In genomic region chr8:34679565-34680291, GRCm38 (mm10) we compare ENCODE assay signal across 8 mouse cellular contexts.
DNase-seq lines count a peak whose midpoint lies in the region; ATAC-seq and TF ChIP-seq lines count a peak whose summit lies in the region.

No protein-coding gene starts in this region.

- peak; percentile 90 for DNase-seq in heart, adult 11 months
- no peak for DNase-seq in heart, postnatal 25 days (ENCODE audit: low spot score)
- DNase-seq in embryonic facial prominence, embryonic 10.5 days (ENCODE audit: low spot score): peak; percentile 64
- peak; percentile 65 to 73 for DNase-seq in right cerebral cortex, adult 2 months (ENCODE audit: low spot score in 2 of 2)
- no peak for DNase-seq in thymus, adult 2 months

- H3K27ac ChIP-seq in embryonic facial prominence, embryonic 10.5 days (replicated peaks): peak overlapping the region; percentile 79
- peak overlapping the region in 1 of 2 experiments; percentile 24; a peak in 1 of 4 replicates for H3K27ac ChIP-seq in heart, embryonic 14.5 days (replicated peaks in 1 of 2; ENCODE audit: control insufficient read depth in 1 of 2, insufficient read depth in 1 of 2, low read depth in 2 of 2, low read length in 2 of 2)
- H3K27ac ChIP-seq in kidney, embryonic 16.5 days (ENCODE audit: low read length): peak overlapping the region; percentile 11; the same call in 1 of the 2 replicates
- H3K27ac ChIP-seq in lung, embryonic 15.5 days: peak overlapping the region; percentile 77
- no peak overlapping the region for H3K27ac ChIP-seq in thymus, adult 2 months (ENCODE audit: control insufficient read depth, insufficient read depth, low read length)

- TF ChIP-seq POLR2A in thymus, adult 2 months (IDR thresholded peaks at IDR 0.05; ENCODE audit: control insufficient read depth, extremely low read depth, insufficient read depth, low read length, poor library complexity): no peak

- ATAC-seq in heart, embryonic 14.5 days (ENCODE audit: insufficient number of reproducible peaks, insufficient read depth, low FRiP score, low read depth): no peak
- ATAC-seq in kidney, embryonic 16.5 days (ENCODE audit: low FRiP score, low TSS enrichment): peak; percentile 54; the same call in 1 of the 2 replicates
- ATAC-seq in lung, embryonic 15.5 days (ENCODE audit: borderline replicate concordance, extremely low read depth, low FRiP score, low TSS enrichment): peak; percentile 89

- TF ChIP-seq CTCF in thymus, adult 2 months (IDR thresholded peaks at IDR 0.05; ENCODE audit: borderline replicate concordance, control insufficient read depth, extremely low read depth, insufficient read depth, low read length, poor library complexity): no peak

- 0 out of 2 replicates have a peak, but pooled peaks cover 3% of the 10 kb centered on the region for H3K27me3 ChIP-seq in embryonic facial prominence, embryonic 10.5 days (replicated peaks; ENCODE audit: low read depth, poor library complexity, severe bottlenecking)
- no peaks in the 10 kb centered on the region for H3K27me3 ChIP-seq in heart, embryonic 14.5 days (ENCODE audit: control insufficient read depth, insufficient read depth, low read length)
- no peaks in the 10 kb centered on the region for H3K27me3 ChIP-seq in kidney, embryonic 16.5 days (ENCODE audit: insufficient read depth, low read length)
- no peaks in the 10 kb centered on the region for H3K27me3 ChIP-seq in lung, embryonic 15.5 days
- H3K27me3 ChIP-seq in thymus, adult 2 months (ENCODE audit: control insufficient read depth, insufficient read depth, low read length): no peaks in the 10 kb centered on the region

- H3K36me3 ChIP-seq in embryonic facial prominence, embryonic 10.5 days (replicated peaks): no peaks in the 10 kb centered on the region
- H3K36me3 ChIP-seq in heart, embryonic 14.5 days (ENCODE audit: control insufficient read depth, insufficient read depth, low read length): no peaks in the 10 kb centered on the region
- no peaks in the 10 kb centered on the region for H3K36me3 ChIP-seq in kidney, embryonic 16.5 days (ENCODE audit: insufficient read depth, low read length)
- no peaks in the 10 kb centered on the region for H3K36me3 ChIP-seq in lung, embryonic 15.5 days
- H3K36me3 ChIP-seq in thymus, adult 2 months (ENCODE audit: control insufficient read depth, insufficient read depth, low read length): no peaks in the 10 kb centered on the region

- intact Hi-C loops in heart, postnatal 25 days (cut with DNase I): no loop called here

- 23% methylated on average over 14 of the region's 14 CpGs for WGBS in embryonic facial prominence, embryonic 10.5 days
- 30% methylated on average over 14 of the region's 14 CpGs for WGBS in heart, embryonic 14.5 days
- 28% methylated on average over 14 of the region's 14 CpGs for WGBS in kidney, embryonic 16.5 days
- 18% methylated on average over 14 of the region's 14 CpGs for WGBS in lung, embryonic 15.5 days
- WGBS in thymus, adult 2 months: 81% methylated on average over 14 of the region's 14 CpGs

- H3K4me1 ChIP-seq in embryonic facial prominence, embryonic 10.5 days: peaks cover 11% of the 10 kb centered on the region
- peaks cover 0 to 3% of the 10 kb centered on the region in 2 experiments; a peak in 1 of 4 replicates for H3K4me1 ChIP-seq in heart, embryonic 14.5 days (ENCODE audit: control insufficient read depth in 2 of 2, insufficient read depth in 2 of 2, low read length in 2 of 2)
- 0 out of 2 replicates have a peak, but pooled peaks cover 3% of the 10 kb centered on the region for H3K4me1 ChIP-seq in kidney, embryonic 16.5 days (ENCODE audit: insufficient read depth, low read length)
- peaks cover 11% of the 10 kb centered on the region; the same call in 1 of the 2 replicates for H3K4me1 ChIP-seq in lung, embryonic 15.5 days
- peaks cover 3% of the 10 kb centered on the region; the same call in 1 of the 2 replicates for H3K4me1 ChIP-seq in thymus, adult 2 months (replicated peaks; ENCODE audit: control insufficient read depth, insufficient read depth, low read length)

- H3K9me3 ChIP-seq in embryonic facial prominence, embryonic 10.5 days: no peaks in the 10 kb centered on the region
- no peaks in the 10 kb centered on the region for H3K9me3 ChIP-seq in heart, embryonic 14.5 days (ENCODE audit: control insufficient read depth, low read length)
- no peaks in the 10 kb centered on the region for H3K9me3 ChIP-seq in kidney, embryonic 16.5 days (ENCODE audit: low read length)
- no peaks in the 10 kb centered on the region for H3K9me3 ChIP-seq in lung, embryonic 15.5 days

- peak overlapping the region; percentile 46 for H3K4me2 ChIP-seq in heart, embryonic 14.5 days (ENCODE audit: low read length)
- peak overlapping the region; percentile 26 for H3K4me2 ChIP-seq in kidney, embryonic 16.5 days (replicated peaks; ENCODE audit: low read depth, low read length)
- H3K4me2 ChIP-seq in lung, embryonic 15.5 days: peak overlapping the region; percentile 41

- 0 out of 2 replicates have a peak overlapping the region, but pooled peaks have one; percentile 13 for H3K4me3 ChIP-seq in embryonic facial prominence, embryonic 10.5 days
- no peak overlapping the region for H3K4me3 ChIP-seq in heart, embryonic 14.5 days (ENCODE audit: control insufficient read depth in 1 of 2, insufficient read depth in 1 of 2, low read depth in 1 of 2, low read length in 2 of 2)
- H3K4me3 ChIP-seq in kidney, embryonic 16.5 days (ENCODE audit: low read length): no peak overlapping the region
- 0 out of 2 replicates have a peak overlapping the region, but pooled peaks have one; percentile 5 for H3K4me3 ChIP-seq in lung, embryonic 15.5 days
- no peak overlapping the region for H3K4me3 ChIP-seq in thymus, adult 2 months (ENCODE audit: control insufficient read depth, insufficient read depth, low read length)

- H3K9ac ChIP-seq in heart, embryonic 14.5 days (ENCODE audit: low read length): no peak overlapping the region
- H3K9ac ChIP-seq in kidney, embryonic 16.5 days (replicated peaks; ENCODE audit: low read length): peak overlapping the region; percentile 18; the same call in 1 of the 2 replicates
- H3K9ac ChIP-seq in lung, embryonic 15.5 days: 0 out of 2 replicates have a peak overlapping the region, but pooled peaks have one; percentile 16

Comparison
In these comparisons a context has a peak if more than half of its experiments do, and no peak if none do; other contexts are left out.
1. DNase-seq: peak in heart, adult 11 months (single experiment), embryonic facial prominence, embryonic 10.5 days (single experiment) and right cerebral cortex, adult 2 months (2 of 2); none in heart, postnatal 25 days (single experiment) and thymus, adult 2 months (single experiment).
2. H3K4me3 ChIP-seq: peak in embryonic facial prominence, embryonic 10.5 days (single experiment) and lung, embryonic 15.5 days (single experiment); none in heart, embryonic 14.5 days (0 of 2), kidney, embryonic 16.5 days (single experiment) and thymus, adult 2 months (single experiment).
3. Peak in every context shown above with its lines, with median percentiles within 50 percentile points of each other: H3K4me2 ChIP-seq.